Mouse (Mus musculus) E14TG2a.4 (cell line): ENCODE measurements at regions not wholly inside any gene's neighbourhood (a gene's known extent, or its start where the extent isn't known, plus 50 kb on each side); places are given as distances from the start of the nearest gene placed in this dataset.

Experiments
- CTCF ChIP-seq: conservative IDR thresholded peaks from 2 replicates; pipeline ENCODE4 v1.5.1; 2014; ENCODE audit warnings: low read length
- NANOG ChIP-seq: IDR thresholded peaks from 2 replicates; pipeline ENCODE4 v1.6.1; 2014; ENCODE audit warnings: borderline replicate concordance, low read length, mixed read lengths
- POU5F1 ChIP-seq: IDR thresholded peaks from 2 replicates; pipeline ENCODE4 v1.6.1; 2014; ENCODE audit warnings: low read length, borderline replicate concordance

DNA sequence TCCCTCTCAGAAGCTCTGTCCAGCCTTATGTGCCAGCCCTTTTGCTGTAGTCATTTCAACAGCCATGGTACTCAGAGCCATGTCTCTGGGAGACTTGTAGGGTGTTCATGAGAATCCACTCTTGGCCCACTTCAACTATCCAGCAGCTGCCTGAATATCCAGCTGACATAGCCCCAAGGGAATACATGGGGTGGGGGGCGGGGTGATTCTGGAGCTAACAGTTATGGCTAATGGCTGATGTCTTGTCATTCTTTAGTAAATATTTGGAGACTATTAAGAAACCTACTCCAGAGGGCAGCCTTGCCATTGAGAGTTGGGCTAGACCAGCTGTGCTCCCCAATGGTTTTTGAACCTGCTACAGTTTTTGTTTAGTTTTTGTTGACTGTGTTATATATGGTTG lies 96.0 kb upstream of the Gdnf start:
- no peak for TF ChIP-seq CTCF
- TF ChIP-seq NANOG: no peak
- no peak for TF ChIP-seq POU5F1
